Mouse (Mus musculus) adrenal gland, postnatal 14 days (tissue): Measurements from ENCODE around the gene Gm20388. TPM values are rescaled to one million over a fixed set of nuclear protein-coding genes. Genes with fewer than 3 reads are reported as not detected.
"Not testable (repeated sequence)": the region's sequence is repeated elsewhere in the genome, so short reads cannot be mapped to it uniquely, and the experiment has no call there.

ENCODE experiments used
- DNase-seq: peaks from one replicate; pipeline ENCODE4 v3.0.0; 2021; ENCODE audit warnings: mixed read lengths
- total RNA-seq: library from RNA; stranded (reverse); gene quantifications from 2 replicates; pipeline ENCODE4 v1.2.3, GENCODE M21; 2021

Gm20388 gene
- total RNA-seq, 1 experiment from 2014 or later, result 17.6 TPM

DNA sequence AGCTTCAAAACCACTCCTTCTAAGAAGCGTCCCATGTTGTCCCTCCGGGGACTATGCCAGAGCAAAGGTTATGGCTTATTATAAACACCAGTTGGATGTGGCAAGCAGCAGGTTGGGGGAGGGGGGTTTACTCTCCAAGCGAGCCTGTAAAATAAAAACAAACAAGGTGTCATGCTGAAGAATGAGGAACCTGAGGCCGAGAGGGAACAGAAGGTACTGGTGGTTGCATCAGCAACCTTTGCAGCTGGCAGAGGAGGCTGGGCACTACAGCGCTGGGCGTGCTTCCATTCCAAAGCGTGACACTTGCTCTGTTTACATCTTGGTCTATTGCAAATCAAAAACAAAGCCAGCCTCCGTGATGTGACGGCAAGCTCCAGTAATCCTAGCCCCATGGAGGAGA, 1669.8 kb downstream of the Gm20388 start:
- DNase-seq, result no peak

DNA sequence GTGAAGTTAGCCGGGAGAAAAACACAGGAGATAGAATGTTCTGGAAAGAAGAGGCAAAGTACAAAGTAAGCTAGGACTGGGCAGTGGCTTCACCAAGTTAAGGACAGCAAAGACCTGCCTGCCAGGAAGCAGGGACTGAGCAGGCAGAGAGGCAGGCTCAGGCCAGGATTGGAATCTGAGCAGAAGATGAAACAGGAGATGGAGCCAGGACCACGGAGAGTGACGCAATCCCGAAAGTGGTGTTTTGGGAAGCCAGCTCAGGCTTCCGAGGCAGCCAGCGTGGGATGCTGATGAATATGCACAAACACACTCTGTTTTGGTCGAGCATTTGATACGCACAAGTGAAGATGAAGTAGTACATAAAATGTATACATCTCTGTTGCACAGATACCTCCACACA, 1673.0 kb downstream of the Gm20388 start:
- DNase-seq, result no peak

GRCm38 (mm10) chr8:121584730-121585129, 1674.1 kb downstream of the Gm20388 start:
- no peak for DNase-seq

GRCm38 (mm10) chr8:121585159-121585825, 1674.7 kb downstream of the Gm20388 start:
- DNase-seq, result peak; percentile 100

- DNase-seq, result no peak
Observed at GRCm38 (mm10) chr8:121588750-121589149, 1678.1 kb downstream of the Gm20388 start.

DNA sequence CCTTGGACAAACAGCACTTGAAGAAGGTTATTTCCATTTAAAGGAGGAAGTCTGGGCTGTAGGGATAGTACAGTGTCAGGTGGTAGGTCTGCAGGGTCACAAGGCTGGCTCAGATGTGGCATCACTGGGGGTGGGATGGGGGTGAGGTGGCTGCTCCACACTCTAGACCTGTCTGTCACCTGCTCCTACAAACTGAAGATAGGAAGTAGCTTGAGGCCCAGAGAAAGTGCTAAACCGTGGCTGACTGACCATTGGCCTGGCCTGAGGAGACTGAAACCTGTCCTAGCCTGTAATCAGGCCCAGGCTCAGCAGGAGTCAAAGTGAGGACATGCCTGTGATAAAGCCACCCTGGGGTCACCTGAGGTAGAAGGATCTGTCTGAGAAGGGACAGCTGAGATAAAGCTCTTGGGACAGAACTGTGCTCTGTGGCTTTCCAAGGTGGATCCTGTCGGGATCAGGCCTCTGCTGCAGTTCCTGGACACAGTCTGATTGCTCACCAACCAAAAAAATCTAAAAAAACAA, 1678.6 kb downstream of the Gm20388 start:
- no peak for DNase-seq

DNA sequence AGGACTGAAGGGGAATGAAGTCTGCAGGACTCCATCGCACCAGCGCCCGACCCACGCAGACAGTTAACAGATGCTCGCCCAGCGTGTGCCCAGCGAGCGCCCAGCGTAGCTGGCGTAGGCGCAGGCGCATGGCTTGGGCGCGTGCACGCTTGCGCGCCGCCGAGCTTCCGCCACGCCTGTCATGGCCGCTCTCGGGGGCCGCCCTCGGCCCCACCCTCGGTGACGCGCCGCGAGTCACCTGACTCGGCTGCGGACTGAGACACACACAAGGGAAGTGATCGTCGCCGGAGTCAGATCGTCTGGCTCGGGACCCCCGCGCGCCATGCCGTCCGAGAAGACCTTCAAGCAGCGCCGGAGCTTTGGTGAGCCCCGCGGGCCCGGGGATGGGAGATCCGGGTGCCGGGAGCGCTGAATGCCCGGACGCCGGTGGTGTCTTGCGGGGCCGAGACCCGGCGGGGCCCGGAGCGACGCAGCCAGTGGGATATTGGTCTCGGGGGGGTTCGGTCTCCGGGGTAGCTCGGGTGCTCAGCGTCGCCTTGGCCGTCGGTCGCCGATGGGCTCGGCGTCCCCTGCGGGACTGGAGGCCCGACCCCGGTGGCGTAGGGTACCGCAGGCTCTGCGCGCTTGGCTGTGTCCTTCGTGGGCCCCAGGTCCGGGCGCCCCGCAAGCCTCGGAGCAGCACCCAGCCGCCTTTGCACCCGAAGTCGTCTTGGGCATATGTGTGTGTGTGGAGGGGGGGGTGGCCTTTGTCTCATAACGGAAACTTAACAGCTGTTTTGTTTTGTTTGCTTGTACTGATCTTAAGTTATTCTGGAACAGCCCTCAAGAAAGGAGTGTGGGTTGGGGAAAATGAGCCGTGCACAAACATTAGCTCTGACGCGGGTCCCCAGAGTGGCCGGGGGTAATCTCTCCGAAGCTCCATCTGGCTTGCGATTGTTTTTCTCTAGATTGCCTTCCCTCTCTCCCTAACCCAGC, 1679.8 kb downstream of the Gm20388 start, which contains the start of gene Map1lc3b:
Map1lc3b (plus strand) TSS at position 159 of the 975 bp plus-strand sequence.
- peak; percentile 97 for DNase-seq

DNA sequence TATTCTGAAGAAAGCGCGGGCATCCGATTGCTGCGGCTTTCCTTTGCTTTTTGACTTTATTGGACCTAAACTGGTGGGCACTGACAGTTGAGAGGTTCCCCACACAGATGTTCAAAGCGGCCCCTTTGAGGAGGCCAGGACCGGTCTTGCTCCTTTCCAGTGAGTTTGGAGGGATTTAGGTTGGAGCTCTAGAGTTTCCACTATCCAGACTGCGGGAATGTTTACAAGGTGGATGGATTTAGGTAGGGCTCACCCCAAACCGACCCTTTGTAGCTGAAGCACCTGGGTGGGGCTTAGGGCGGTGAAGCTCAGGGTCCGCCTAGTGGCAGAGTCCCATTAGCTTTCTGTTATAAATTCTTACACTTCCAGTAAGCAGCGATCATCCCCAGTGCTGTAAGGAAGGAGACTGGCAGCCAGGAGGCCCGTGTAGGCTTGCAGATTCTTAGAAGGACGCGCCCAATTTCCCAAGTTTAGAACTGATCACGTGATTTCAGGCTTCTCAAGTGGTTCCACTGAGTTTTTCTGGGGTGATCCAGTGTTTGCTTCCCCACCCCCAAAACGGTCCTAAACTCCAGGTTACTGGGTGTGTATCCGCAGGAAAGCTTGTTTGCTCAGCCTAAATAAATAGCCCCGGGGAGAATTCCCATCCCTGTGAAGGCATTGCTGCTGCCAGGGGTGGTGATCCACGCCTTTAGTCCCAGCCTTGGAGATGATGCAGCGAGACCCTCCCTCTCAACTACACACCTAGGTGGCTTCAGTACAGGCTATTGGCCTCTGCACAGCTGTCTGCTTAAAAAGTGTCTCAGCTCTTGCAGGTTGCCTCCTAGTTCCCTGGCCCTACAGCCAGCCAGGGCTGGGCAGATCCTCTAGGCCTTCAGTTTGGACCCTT, 1680.8 kb downstream of the Gm20388 start:
- no peak for DNase-seq

DNA sequence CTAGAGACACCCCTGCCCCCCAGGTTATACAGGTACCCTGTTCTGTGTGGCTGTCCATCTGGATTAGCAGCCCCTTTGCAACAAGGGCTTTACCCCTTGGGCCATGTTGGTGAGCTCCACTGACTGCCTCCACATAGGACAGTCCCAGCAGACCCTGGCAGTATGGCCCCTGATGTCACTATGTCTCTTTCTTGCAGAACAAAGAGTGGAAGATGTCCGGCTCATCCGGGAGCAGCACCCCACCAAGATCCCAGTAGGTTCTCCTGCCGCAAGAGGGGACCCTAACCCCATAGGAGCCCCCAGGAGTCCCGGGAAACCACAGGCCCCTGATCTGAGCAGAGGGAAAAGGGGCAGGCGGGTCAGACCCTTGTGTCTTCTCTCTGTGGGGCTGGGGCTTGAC, 1682.7 kb downstream of the Gm20388 start:
- no peak for DNase-seq

DNA sequence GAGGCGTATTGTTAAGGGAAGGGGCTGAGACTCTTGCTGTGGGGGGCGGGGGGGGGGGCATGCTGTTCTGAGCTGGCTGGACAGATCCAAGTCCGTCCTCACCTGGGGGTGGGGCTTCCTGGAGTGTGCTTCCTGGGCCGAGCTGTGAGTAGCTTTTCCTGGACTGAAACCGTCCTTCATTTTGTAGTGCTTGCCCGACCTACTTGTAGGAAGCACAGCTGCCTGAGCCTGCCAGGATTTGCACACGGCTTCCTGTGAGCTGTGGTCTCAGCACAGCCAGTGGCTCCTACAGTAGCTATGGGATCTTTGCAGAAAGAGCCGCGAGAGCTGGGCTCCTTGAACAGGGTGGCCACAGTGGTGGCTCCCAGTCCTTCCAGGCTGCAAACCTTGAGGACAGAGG, 1683.3 kb downstream of the Gm20388 start:
- DNase-seq, result peak; percentile 63

- DNase-seq, result not testable (repeated sequence)
Observed at GRCm38 (mm10) chr8:121597492-121597891, 1686.9 kb downstream of the Gm20388 start.

DNA sequence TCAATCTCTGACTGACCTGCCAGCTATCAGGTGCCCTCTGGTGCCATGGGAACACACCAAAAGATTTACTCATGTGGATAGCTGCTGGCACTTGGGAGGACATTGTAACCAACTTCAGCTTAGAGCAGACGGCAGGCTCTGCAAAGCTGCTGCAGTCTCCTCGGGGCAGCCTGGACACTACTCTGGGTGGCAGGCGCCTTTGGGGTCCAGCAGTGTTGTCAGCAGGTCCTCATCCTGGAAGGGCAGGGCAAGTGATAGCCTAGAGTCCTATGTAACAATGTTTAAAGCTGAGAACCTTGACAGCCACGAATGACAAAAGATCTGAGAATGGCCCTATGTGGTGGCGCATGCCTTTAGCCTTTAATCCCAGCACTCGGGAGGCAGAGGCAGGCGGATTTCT, 1687.5 kb downstream of the Gm20388 start:
- DNase-seq, result no peak

DNA sequence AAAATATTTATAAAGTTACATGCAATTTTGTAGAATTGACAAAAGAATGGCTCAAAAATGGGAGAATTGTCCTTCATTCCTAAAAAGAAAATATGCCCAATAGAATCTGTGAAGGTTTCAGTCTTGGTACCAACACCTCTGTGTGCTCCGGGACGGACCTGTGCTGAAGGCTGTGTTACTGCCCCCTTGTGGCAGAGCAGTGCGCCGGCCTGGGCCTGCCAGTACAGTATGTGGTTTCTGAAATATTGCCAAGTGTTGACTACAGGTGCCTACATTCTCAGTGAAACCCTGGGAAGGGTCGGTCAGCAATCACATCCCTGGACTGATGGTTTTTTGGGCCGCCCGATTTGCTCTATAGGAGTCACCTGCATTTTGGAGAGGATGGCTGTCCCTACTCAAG, 1688.3 kb downstream of the Gm20388 start:
- DNase-seq, result peak; percentile 94

DNA sequence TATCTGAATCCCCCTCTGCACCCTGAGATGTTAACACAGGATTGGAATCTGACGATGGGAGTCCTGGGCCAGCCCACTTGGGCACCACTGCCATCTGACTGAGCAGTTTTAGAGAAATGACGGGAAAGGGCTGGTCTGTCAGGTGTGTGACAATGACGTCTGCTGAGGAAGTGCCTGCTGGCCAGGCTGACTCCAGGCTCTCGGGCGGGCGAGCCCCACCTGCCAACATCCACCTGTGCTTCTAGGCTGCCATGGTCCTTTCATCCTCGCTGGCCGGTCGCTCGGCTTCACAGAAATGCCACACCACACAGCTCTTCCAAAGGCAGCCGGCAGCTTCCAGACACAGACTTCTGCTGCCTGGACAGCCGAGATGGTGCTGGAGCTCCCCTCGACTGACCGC, 1689.2 kb downstream of the Gm20388 start:
- no peak for DNase-seq

GRCm38 (mm10) chr8:121602411-121602810, 1691.8 kb downstream of the Gm20388 start:
- DNase-seq, result no peak

DNA sequence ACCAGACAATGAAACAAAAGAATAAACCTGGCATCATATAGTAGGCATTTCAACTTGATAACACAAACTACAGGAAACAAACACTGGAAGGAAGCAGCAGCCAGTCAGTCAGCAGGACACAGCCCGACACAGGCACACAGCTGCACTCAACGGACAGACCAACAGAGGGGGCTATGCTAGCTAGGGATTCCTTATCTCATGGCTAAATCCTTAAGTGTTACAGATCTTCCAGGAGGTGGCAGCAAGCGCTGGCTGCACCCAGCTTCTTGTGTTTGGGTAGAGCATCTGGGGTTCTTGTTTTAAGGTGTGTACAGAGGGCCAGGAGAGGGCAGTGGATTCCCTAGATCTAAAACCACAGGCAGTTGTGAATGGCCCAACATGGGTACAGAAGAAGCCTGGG, 1692.2 kb downstream of the Gm20388 start:
- peak; percentile 82 for DNase-seq

- DNase-seq, result no peak
Observed at GRCm38 (mm10) chr8:121603801-121604200, 1693.2 kb downstream of the Gm20388 start.

GRCm38 (mm10) chr8:121607661-121608060, 1697.0 kb downstream of the Gm20388 start:
- no peak for DNase-seq

DNA sequence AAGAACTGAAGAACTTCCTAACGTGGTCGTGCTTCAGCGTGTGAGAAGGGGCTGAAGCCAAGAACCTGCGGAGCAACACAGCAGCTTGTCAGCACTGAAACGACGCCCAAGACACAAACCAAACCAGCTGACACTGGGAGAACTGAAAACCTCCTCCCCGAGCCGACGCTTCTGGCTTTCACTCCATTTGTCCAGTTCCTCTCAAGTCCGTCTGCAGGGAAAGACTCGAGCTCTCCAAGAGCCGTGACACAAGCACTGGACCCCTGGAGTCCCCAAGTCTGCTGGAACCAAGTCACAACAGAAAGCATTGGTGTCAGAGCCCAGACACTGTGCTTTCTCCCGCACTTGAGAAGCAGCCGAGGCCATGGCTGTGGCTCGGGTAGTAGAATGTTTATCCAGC, 1698.6 kb downstream of the Gm20388 start:
- DNase-seq, result no peak

GRCm38 (mm10) chr8:121609916-121610315, 1699.3 kb downstream of the Gm20388 start:
- DNase-seq, result no peak

DNA sequence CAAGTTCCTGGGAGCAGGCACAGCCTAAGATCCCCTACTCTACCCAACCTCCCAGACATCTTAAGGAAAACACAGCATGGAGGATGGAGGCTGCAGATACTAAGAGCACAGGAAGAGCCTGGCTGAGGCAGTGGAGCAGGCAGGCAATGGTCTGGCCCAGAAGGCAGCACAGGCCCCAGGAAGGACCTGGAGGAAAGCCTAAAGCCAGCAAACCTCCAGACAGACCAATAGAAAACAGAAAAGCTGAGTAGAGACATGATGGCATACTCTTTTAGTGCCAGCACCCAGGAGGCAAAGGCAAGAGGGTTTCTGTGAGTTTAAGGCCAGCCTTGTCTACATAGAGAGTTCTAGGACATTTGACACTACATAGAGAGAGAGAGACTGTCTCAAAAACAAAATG, 1702.8 kb downstream of the Gm20388 start:
- no peak for DNase-seq

DNA sequence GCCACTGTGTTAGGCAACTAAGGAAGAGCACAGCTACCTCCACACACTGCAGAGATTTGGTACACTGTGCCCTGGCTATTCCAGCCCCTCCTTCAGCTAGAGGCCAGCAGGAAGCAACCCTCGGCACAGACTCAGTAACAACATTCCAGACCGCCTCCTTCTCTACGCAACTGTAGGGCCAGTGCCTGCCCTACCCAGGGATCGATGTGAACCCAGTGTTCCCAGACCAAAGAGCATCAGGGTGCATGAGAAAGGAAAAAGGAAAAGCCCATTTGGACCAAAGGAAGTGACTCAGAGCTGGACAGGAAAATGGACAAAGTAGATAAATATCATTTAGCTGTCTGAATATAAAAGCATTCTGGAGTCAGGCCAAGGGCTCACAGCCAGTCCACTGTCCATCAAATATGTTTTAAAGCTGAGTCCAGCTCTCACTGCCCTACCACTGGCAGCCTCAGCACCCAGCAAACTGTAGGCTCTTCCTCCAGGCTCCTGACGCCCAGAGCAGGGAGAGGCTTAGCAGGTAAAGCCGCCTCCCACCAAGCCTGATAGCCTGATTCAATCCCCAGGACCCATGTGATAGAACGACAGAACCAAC, 1708.9 kb downstream of the Gm20388 start:
- DNase-seq, result peak; percentile 77
